Mouse (Mus musculus): ENCODE measurements around the gene Rhobtb3. TPM values are rescaled to one million over a fixed set of nuclear protein-coding genes. Genes with fewer than 3 reads are reported as not detected.
"Not testable (repeated sequence)": the region's sequence is repeated elsewhere in the genome, so short reads cannot be mapped to it uniquely, and the experiment has no call there.

Rhobtb3 gene
- polyA plus RNA-seq, 1 experiment = 11.0 TPM

DNA sequence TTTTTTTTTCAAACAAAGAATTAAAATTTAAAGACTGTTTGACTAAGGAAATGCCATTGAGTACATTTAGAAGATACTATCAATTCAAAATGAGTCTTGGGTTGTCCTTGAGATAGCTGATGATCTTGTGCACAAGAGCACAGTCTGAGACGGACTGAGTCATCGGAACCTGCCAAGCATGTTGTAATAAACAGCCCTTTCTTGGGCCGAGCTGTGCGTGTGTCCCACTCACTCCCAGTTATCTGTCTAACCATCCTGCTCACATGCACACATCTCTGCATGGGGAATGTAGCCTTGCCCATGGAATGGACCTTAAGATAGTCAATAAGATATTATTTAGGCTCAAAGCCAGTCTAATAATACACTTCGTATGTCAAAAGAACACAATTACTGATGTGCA, 4.9 kb downstream of the Rhobtb3 start:
- WGBS = 80% methylated on average over 5 of the region's 5 CpGs
- no peak overlapping the region for H3K4me3 ChIP-seq (replicated peaks; ENCODE audit: control insufficient read depth, low read depth, low read length)
- H3K27ac ChIP-seq (ENCODE audit: control insufficient read depth, insufficient read depth, low read depth, low read length, poor library complexity) = no peak overlapping the region
- H3K4me1 ChIP-seq (ENCODE audit: control insufficient read depth, insufficient read depth, low read length) = no peaks in the 10 kb centered on the region
- TF ChIP-seq CTCF (IDR thresholded peaks at IDR 0.05; ENCODE audit: control insufficient read depth, insufficient read depth, low read length) = no peak

DNA sequence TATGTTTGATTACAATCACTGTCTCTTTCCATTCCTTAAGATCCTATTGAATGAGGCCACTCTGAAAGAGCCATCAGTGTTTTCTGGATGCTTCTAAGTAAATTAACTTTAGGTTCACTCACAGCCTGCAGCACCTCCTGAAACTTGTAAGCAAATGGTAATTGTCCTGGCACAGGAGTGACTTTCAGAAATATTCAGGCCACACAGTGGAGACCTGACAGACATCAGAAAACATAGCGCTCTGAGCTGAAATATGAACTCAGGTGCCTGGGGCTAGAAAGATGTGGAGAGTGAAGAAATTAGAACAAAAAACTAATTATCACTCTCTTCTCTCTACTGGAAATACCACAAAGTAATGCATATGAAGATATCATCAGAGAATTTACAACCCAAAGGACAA, 10.4 kb downstream of the Rhobtb3 start:
- Histone ChIP-seq H3K4me1 (ENCODE audit: control insufficient read depth, insufficient read depth, low read length) (no peaks in the 10 kb centered on the region), H3K27ac (ENCODE audit: control insufficient read depth, insufficient read depth, low read depth, low read length, poor library complexity) (no peak overlapping the region), H3K4me3 (replicated peaks; ENCODE audit: control insufficient read depth, low read depth, low read length) (no peak overlapping the region)
- WGBS = 89% methylated on average over 1 of the region's 1 CpGs
- TF ChIP-seq POLR2A (IDR thresholded peaks at IDR 0.05; ENCODE audit: borderline replicate concordance, control insufficient read depth, low read depth, low read length) (no peak), CTCF (IDR thresholded peaks at IDR 0.05; ENCODE audit: control insufficient read depth, insufficient read depth, low read length) (no peak)

DNA sequence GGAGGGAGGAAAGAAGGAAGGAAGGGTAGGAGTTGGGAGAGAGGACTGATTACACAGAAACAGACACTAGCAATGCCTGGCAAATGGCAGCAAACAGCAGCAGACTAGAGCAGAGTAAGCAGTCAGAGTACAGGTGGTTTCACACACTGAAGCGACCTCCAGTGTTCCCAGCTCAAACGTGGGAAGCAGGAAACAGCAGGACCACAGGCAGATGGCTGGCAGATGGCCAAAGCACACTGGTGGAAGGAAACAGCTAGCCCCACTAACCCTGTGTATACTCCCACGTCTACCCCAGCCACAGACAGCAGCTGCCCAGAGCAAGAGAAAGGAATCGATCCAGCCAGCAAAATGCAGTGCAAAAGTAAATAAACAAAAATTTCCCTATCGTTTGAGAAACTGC, 12.7 kb downstream of the Rhobtb3 start:
- Histone ChIP-seq H3K4me1 (ENCODE audit: control insufficient read depth, insufficient read depth, low read length) (no peaks in the 10 kb centered on the region), H3K4me3 (replicated peaks; ENCODE audit: control insufficient read depth, low read depth, low read length) (no peak overlapping the region), H3K27ac (ENCODE audit: control insufficient read depth, insufficient read depth, low read depth, low read length, poor library complexity) (no peak overlapping the region)
- TF ChIP-seq CTCF (IDR thresholded peaks at IDR 0.05; ENCODE audit: control insufficient read depth, insufficient read depth, low read length) (no peak), POLR2A (IDR thresholded peaks at IDR 0.05; ENCODE audit: borderline replicate concordance, control insufficient read depth, low read depth, low read length) (no peak)
- WGBS = 1% methylated on average over 5 of the region's 5 CpGs

DNA sequence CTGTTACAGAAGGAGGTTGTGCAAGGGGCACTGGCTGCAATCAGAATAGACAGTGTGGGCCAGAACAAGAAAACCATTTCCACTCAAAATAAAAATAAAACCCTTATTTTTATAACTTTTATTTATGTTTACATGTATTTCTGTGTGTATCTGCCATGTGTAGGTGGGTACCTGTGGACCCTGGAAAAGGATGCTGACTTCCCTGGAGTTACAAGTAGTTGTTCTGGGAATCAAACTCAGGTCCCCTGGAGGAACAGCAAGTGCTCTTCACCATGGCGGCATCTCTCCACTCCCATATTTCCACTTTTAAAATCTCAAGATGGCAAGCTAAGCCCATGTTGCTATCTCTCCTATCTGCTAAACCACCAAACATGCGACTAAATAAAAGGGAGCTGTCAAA, 13.1 kb downstream of the Rhobtb3 start:
- Histone ChIP-seq H3K4me1 (ENCODE audit: control insufficient read depth, insufficient read depth, low read length) (no peaks in the 10 kb centered on the region), H3K27ac (ENCODE audit: control insufficient read depth, insufficient read depth, low read depth, low read length, poor library complexity) (no peak overlapping the region), H3K4me3 (replicated peaks; ENCODE audit: control insufficient read depth, low read depth, low read length) (no peak overlapping the region)
- no peak for TF ChIP-seq POLR2A (IDR thresholded peaks at IDR 0.05; ENCODE audit: borderline replicate concordance, control insufficient read depth, low read depth, low read length)
- no peak for TF ChIP-seq CTCF (IDR thresholded peaks at IDR 0.05; ENCODE audit: control insufficient read depth, insufficient read depth, low read length)
- 35% methylated on average over 2 of the region's 2 CpGs for WGBS

DNA sequence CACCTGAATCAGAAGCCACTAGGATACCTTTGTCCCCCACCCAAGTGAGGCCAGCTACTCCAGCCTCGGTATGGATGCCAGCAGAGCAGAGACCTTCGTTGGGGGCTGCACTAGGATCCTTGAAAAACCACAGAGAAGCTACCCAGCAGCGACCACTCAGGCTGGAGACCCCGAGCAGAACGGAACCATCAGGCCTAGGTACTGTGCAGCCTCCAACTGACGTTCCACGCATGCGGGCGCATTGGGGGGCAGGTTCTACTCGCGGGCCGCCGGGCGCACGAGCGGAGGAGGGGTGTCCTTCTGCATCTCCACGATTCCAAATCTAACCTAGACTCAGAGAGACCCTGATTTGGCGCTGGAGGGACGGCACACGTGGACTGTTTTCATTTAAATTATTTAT, 13.7 kb downstream of the Rhobtb3 start:
- Histone ChIP-seq H3K27ac (ENCODE audit: control insufficient read depth, insufficient read depth, low read depth, low read length, poor library complexity) (no peak overlapping the region), H3K4me3 (replicated peaks; ENCODE audit: control insufficient read depth, low read depth, low read length) (no peak overlapping the region), H3K4me1 (ENCODE audit: control insufficient read depth, insufficient read depth, low read length) (no peaks in the 10 kb centered on the region)
- WGBS = 89% methylated on average over 20 of the region's 20 CpGs
- TF ChIP-seq POLR2A (IDR thresholded peaks at IDR 0.05; ENCODE audit: borderline replicate concordance, control insufficient read depth, low read depth, low read length) = no peak
- TF ChIP-seq CTCF (IDR thresholded peaks at IDR 0.05; ENCODE audit: control insufficient read depth, insufficient read depth, low read length) = no peak

DNA sequence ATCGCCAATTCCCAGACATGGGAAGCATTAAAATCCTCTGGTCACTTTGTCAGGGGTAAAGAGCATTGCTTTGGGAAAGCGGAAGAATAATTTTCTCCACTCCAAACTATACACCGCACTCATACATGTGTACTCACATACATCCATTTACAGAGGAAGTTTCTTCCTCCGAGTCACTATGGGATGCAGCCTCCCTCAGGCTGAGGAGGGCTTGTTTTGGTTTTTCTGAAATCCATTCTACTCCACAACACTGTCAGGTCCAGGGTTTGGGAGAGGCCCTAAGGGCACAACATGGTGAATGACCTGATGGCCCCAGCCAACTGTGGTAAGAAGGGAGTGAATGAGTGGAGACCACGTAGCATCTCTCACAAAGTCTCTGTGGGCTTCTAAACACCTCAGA, 14.7 kb downstream of the Rhobtb3 start:
- H3K4me1 ChIP-seq (ENCODE audit: control insufficient read depth, insufficient read depth, low read length); H3K4me3 ChIP-seq (replicated peaks; ENCODE audit: control insufficient read depth, low read depth, low read length); H3K27ac ChIP-seq (ENCODE audit: control insufficient read depth, insufficient read depth, low read depth, low read length, poor library complexity): not testable (repeated sequence)
- WGBS = 90% methylated on average over 5 of the region's 5 CpGs

DNA sequence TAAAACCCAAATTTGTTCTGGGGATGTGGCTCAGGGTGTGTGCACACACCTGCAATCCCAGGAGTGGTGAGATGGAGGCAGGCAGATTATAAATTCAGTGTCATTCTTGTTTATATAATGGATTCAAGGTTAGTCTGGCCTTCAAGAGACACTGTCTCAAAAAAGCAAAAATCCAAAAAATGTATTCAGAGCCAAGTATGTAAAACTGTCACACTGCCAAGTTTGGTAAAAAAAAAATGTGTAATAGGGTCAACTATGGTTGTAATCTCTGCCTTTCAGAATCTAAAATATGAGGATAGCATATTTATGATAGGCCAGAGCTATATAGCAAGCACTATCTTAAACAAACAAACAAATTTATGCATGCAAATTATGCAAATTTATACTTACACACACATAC, 15.8 kb downstream of the Rhobtb3 start:
- no peak overlapping the region for H3K4me3 ChIP-seq (replicated peaks; ENCODE audit: control insufficient read depth, low read depth, low read length)
- TF ChIP-seq CTCF (IDR thresholded peaks at IDR 0.05; ENCODE audit: control insufficient read depth, insufficient read depth, low read length) = no peak
- no peak for TF ChIP-seq POLR2A (IDR thresholded peaks at IDR 0.05; ENCODE audit: borderline replicate concordance, control insufficient read depth, low read depth, low read length)
- H3K4me1 ChIP-seq (ENCODE audit: control insufficient read depth, insufficient read depth, low read length) = no peaks in the 10 kb centered on the region
- no peak overlapping the region for H3K27ac ChIP-seq (ENCODE audit: control insufficient read depth, insufficient read depth, low read depth, low read length, poor library complexity)

DNA sequence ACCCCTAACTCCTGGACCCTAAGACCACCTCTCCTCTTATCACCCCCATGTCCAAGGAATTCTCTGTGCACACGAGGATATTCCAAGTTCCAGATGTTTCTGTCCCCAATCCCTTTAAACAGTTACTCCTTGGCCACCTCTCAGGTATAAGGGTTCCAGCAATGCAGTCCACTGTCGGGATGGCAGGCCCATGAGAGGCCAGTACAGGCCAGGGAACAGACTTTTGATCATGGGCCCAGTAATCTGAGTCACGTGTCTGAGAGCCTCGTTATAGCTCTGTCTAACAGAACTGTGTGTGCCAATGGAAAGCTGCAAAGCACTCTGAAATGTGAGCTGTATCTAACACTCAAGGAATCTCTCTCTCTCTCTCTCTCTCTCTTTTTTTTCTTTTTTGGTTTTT, 29.6 kb downstream of the Rhobtb3 start:
- 75% methylated on average over 4 of the region's 4 CpGs for WGBS
- TF ChIP-seq CTCF (IDR thresholded peaks at IDR 0.05; ENCODE audit: control insufficient read depth, insufficient read depth, low read length) = no peak
- no peak for TF ChIP-seq POLR2A (IDR thresholded peaks at IDR 0.05; ENCODE audit: borderline replicate concordance, control insufficient read depth, low read depth, low read length)

DNA sequence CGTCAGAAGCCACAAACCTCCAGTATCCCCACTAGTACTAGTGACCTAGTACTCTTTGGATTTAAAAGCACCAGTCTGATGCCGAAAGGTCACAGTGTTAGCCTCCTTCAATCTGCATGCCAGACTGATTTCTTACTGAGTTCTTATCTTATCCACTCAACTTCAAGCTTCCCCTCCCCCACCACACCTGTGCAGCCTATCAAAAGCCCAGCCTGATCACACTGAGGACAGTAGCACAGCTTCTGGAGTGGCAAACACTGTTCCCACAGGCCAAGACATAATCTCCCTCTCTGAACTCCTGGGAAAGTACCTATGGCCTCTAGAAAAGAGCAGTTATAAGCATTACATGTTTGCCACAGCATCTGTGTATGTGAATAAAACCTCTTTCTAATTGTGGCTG, 35.5 kb downstream of the Rhobtb3 start:
- H3K27ac ChIP-seq (ENCODE audit: control insufficient read depth, insufficient read depth, low read depth, low read length, poor library complexity) = no peak overlapping the region
- no peaks in the 10 kb centered on the region for H3K4me1 ChIP-seq (ENCODE audit: control insufficient read depth, insufficient read depth, low read length)
- 85% methylated on average over 2 of the region's 2 CpGs for WGBS
- no peak overlapping the region for H3K4me3 ChIP-seq (replicated peaks; ENCODE audit: control insufficient read depth, low read depth, low read length)
- no peak for TF ChIP-seq CTCF (IDR thresholded peaks at IDR 0.05; ENCODE audit: control insufficient read depth, insufficient read depth, low read length)
- TF ChIP-seq POLR2A (IDR thresholded peaks at IDR 0.05; ENCODE audit: borderline replicate concordance, control insufficient read depth, low read depth, low read length) = no peak

More for the DNA sequence above, 29.6 kb downstream of the Rhobtb3 start:
- Histone ChIP-seq H3K4me3 (replicated peaks; ENCODE audit: control insufficient read depth, low read depth, low read length) (no peak overlapping the region), H3K4me1 (ENCODE audit: control insufficient read depth, insufficient read depth, low read length) (no peaks in the 10 kb centered on the region), H3K27ac (ENCODE audit: control insufficient read depth, insufficient read depth, low read depth, low read length, poor library complexity) (no peak overlapping the region)
